Mouse (Mus musculus): ENCODE results near the gene Cntn4.

DNA sequence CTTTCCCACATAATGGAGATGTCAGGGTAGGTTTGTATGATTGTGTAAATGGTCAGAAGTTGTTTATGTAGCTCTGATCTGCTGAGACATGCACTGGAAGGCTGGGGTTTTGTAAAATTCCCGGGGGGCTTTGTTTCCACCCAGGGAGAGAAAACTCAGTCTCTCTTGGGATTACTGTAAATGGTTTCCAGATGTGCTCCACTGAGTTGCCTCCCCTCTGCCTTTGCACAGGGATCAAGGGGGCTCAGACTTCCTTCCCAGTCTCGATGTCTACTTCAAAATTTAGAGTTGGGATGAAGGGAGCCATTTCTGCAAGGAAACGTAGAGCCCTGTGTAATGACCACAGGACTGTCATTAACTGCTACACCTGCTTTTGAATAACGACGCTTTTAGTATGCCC is 823 bp upstream of the Cntn4 start:
- TF ChIP-seq CTCF (conservative IDR thresholded peaks at IDR 0.05; ENCODE audit: insufficient read depth, insufficient read length, low read depth, low read length) (no peak), POLR2A (IDR thresholded peaks at IDR 0.05; ENCODE audit: low read depth, low read length) (no peak)
